Mouse (Mus musculus): ENCODE results near the gene 1190005I06Rik. TPM values are rescaled to one million over a fixed set of nuclear protein-coding genes. Genes with fewer than 3 reads are reported as not detected.
A peak's percentile ranks its signal among the peaks of the same experiment; 100 is the strongest.

The 1190005I06Rik gene
- total RNA-seq, 2 experiments from 2014 or later, result 0.77 to 1.0 TPM

- Histone ChIP-seq H3K4me3 (peak overlapping the region; percentile 27), H3K27ac (no peak overlapping the region)
- intact Hi-C loops (cut with DNase I), result no loop called here
- TF ChIP-seq CTCF (IDR thresholded peaks at IDR 0.05), result peak; percentile 95
- DNase-seq, result peak; percentile 82
Measured at GRCm38 (mm10) chr8:120607885-120608284, 39.5 kb downstream of the 1190005I06Rik start.

GRCm38 (mm10) chr8:120607460-120607859, 40.0 kb downstream of the 1190005I06Rik start:
- no peak overlapping the region for H3K27ac ChIP-seq
- no peak for TF ChIP-seq CTCF (IDR thresholded peaks at IDR 0.05)
- no peak for DNase-seq
- H3K4me3 ChIP-seq, result peak overlapping the region; percentile 27
- intact Hi-C loops (cut with DNase I), result no loop called here

- intact Hi-C loops (cut with DNase I), result no loop called here
- no peak overlapping the region for H3K27ac ChIP-seq
- TF ChIP-seq CTCF (IDR thresholded peaks at IDR 0.05), result no peak
- no peak for DNase-seq
- H3K4me3 ChIP-seq, result no peak overlapping the region
Measured at GRCm38 (mm10) chr8:120602672-120603071, 44.8 kb downstream of the 1190005I06Rik start.

- no peak overlapping the region for H3K27ac ChIP-seq
- peak; percentile 83 for DNase-seq
- H3K4me3 ChIP-seq, result no peak overlapping the region
- peak; percentile 84 for TF ChIP-seq CTCF (IDR thresholded peaks at IDR 0.05)
- intact Hi-C loops (cut with DNase I), result loop anchor here (5.0 kb wide), 2 partner anchors 297 to 422 kb away; partner anchors contain the start of gene Fam92b
Measured at GRCm38 (mm10) chr8:120599504-120599903, 47.9 kb downstream of the 1190005I06Rik start.

- Histone ChIP-seq H3K27ac (peak overlapping the region; percentile 35; the same call in 1 of the 2 replicates), H3K4me3 (peak overlapping the region; percentile 52)
- no peak for TF ChIP-seq CTCF (IDR thresholded peaks at IDR 0.05)
- intact Hi-C loops (cut with DNase I), result loop anchor here (5.0 kb wide), 2 partner anchors 296 to 421 kb away; partner anchors contain the start of gene Fam92b
- DNase-seq, result peak; percentile 57
Measured at GRCm38 (mm10) chr8:120598579-120598978, 48.9 kb downstream of the 1190005I06Rik start.

- DNase-seq, result peak; percentile 63
- intact Hi-C loops (cut with DNase I), result loop anchor here (5.0 kb wide), 2 partner anchors 294 to 419 kb away; partner anchors contain the start of gene Fam92b
- no peak overlapping the region for H3K4me3 ChIP-seq
- no peak overlapping the region for H3K27ac ChIP-seq
- TF ChIP-seq CTCF (IDR thresholded peaks at IDR 0.05), result peak; percentile 90
Measured at GRCm38 (mm10) chr8:120595963-120596362, 51.5 kb downstream of the 1190005I06Rik start.

GRCm38 (mm10) chr8:120594571-120594970, 52.9 kb downstream of the 1190005I06Rik start:
- intact Hi-C loops (cut with DNase I), result loop anchor here (5.0 kb wide), 1 partner anchor 312 kb away; no protein-coding TSS in a partner anchor
- H3K27ac ChIP-seq, result no peak overlapping the region
- DNase-seq, result no peak
- H3K4me3 ChIP-seq, result no peak overlapping the region
- TF ChIP-seq CTCF (IDR thresholded peaks at IDR 0.05), result peak; percentile 67

GRCm38 (mm10) chr8:120591587-120592292, 55.7 kb downstream of the 1190005I06Rik start:
- Histone ChIP-seq H3K4me3 (no peak overlapping the region), H3K27ac (no peak overlapping the region)
- TF ChIP-seq CTCF (IDR thresholded peaks at IDR 0.05), result no peak
- no peak for DNase-seq
- intact Hi-C loops (cut with DNase I), result loop anchor here (5.0 kb wide), 1 partner anchor 309 kb away; no protein-coding TSS in a partner anchor

GRCm38 (mm10) chr8:120589921-120590320, 57.5 kb downstream of the 1190005I06Rik start:
- intact Hi-C loops (cut with DNase I), result loop anchor here (5.0 kb wide), 1 partner anchor 308 kb away; no protein-coding TSS in a partner anchor
- Histone ChIP-seq H3K27ac (peak overlapping the region; percentile 74), H3K4me3 (peak overlapping the region; percentile 75)
- DNase-seq, result peak; percentile 60
- no peak for TF ChIP-seq CTCF (IDR thresholded peaks at IDR 0.05)

- intact Hi-C loops (cut with DNase I), result no loop called here
- DNase-seq, result peak; percentile 99
- Histone ChIP-seq H3K4me3 (peak within 1 kb of the TSS; percentile 75), H3K27ac (peak within 1 kb of the TSS; percentile 74)
- peak; percentile 6; the same call in 1 of the 2 replicates for TF ChIP-seq CTCF (IDR thresholded peaks at IDR 0.05)
Measured at GRCm38 (mm10) chr8:120588908-120589771, 58.3 kb downstream of the 1190005I06Rik start, which contains the start of gene Gins2. TSS of gene Gins2 (minus strand) at chr8:120589304.

- TF ChIP-seq CTCF (IDR thresholded peaks at IDR 0.05), result no peak
- H3K4me3 ChIP-seq, result no peak overlapping the region
- intact Hi-C loops (cut with DNase I), result no loop called here
- DNase-seq, result peak; percentile 8
- no peak overlapping the region for H3K27ac ChIP-seq
Measured at GRCm38 (mm10) chr8:120585521-120585920, 61.9 kb downstream of the 1190005I06Rik start.

- no peak for DNase-seq
- H3K27ac ChIP-seq, result no peak overlapping the region
- no peak for TF ChIP-seq CTCF (IDR thresholded peaks at IDR 0.05)
- intact Hi-C loops (cut with DNase I), result no loop called here
- no peak overlapping the region for H3K4me3 ChIP-seq
Measured at GRCm38 (mm10) chr8:120581811-120582210, 65.6 kb downstream of the 1190005I06Rik start.

All from gastrocnemius, adult 2 months (tissue).